Mouse (Mus musculus) midbrain, embryonic 16.5 days (tissue): ENCODE measurements at regions not wholly inside any gene's neighbourhood (a gene's known extent, or its start where the extent isn't known, plus 50 kb on each side); places are given as distances from the start of the nearest gene placed in this dataset.

ENCODE experiments used
- ATAC-seq: fragments of 200-750 bp; cut with Nextera tagmentation; 2 replicates; pipeline ENCODE4 v1.8.0; 2017; ENCODE audit warnings: moderate TSS enrichment
- H3K27ac ChIP-seq: fragments of 300-500 bp; sonication (generic); 2 replicates; pipeline ENCODE4 v1.5.1; 2014; ENCODE audit warnings: mild to moderate bottlenecking, low read length, mixed read lengths
- H3K27me3 ChIP-seq: fragments of 300-500 bp; sonication (generic); 2 replicates; pipeline ENCODE4 v1.6.1; 2014; ENCODE audit warnings: low read depth, low read length, mixed read lengths; ENCODE audit not compliant: control insufficient read depth, insufficient read depth
- H3K36me3 ChIP-seq: fragments of 300-500 bp; sonication (generic); 2 replicates; pipeline ENCODE4 v1.6.1; 2014; ENCODE audit warnings: mild to moderate bottlenecking, low read length, moderate library complexity, mixed read lengths; ENCODE audit not compliant: control insufficient read depth, insufficient read depth
- H3K4me1 ChIP-seq: fragments of 300-500 bp; sonication (generic); 2 replicates; pipeline ENCODE4 v1.6.1; 2014; ENCODE audit warnings: mild to moderate bottlenecking, low read length, mixed read lengths; ENCODE audit not compliant: control insufficient read depth, insufficient read depth
- H3K4me2 ChIP-seq: fragments of 300-500 bp; sonication (generic); 2 replicates; pipeline ENCODE4 v1.6.1; 2014; ENCODE audit warnings: mild to moderate bottlenecking, low read length, mixed read lengths
- H3K4me3 ChIP-seq: fragments of 300-500 bp; sonication (generic); 2 replicates; pipeline ENCODE4 v1.5.1; 2014; ENCODE audit warnings: low read depth, mild to moderate bottlenecking, low read length, moderate library complexity, mixed read lengths
- H3K9ac ChIP-seq: fragments of 300-500 bp; sonication (generic); 2 replicates; pipeline ENCODE4 v1.6.1; 2014; ENCODE audit warnings: low read depth, low read length, mixed read lengths
- H3K9me3 ChIP-seq: fragments of 300-500 bp; sonication (generic); replicated peaks from 2 replicates; pipeline ENCODE4 v1.6.1; 2014; ENCODE audit warnings: mild to moderate bottlenecking, low read length, mixed read lengths; ENCODE audit not compliant: control insufficient read depth, poor library complexity, severe bottlenecking
- WGBS: fragments of 180-500 bp; shearing (Covaris S2); extraction: QIAGEN DNeasy Blood & Tissue Kit; methylation state at CpG from one replicate; pipeline ENCODE4 v1.1.7; 2014; 5-methylcytosine and 5-hydroxymethylcytosine counted together

DNA sequence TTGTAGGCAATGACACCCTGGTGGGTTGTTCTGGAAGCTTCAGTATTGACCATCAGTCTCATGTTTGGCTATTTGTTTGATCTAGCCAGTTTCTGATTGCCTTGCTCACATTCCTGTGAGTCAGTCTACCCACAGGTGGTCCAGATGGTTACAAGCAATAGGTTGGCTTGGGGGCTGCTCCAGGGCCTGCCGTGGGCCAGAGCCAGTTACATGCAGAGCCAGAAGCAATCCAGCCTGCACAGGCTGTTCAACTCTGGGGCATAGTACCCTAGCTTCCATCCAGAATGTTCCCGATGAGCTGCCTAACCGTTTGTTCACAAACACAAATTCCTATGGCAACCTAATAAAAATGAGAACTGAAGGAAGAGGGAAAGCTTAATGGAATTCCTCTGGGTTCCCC is 253.2 kb upstream of the Far2 start:
- Histone ChIP-seq H3K4me1 (no peaks in the 10 kb centered on the region), H3K4me3 (no peak overlapping the region), H3K9ac (no peak overlapping the region), H3K36me3 (no peaks in the 10 kb centered on the region), H3K27ac (no peak overlapping the region), H3K4me2 (no peak overlapping the region), H3K9me3 (no peaks in the 10 kb centered on the region), H3K27me3 (no peaks in the 10 kb centered on the region)
- ATAC-seq, result no peak
- WGBS, result 29% methylated on average over 3 of the region's 3 CpGs

GRCm38 (mm10) chr6:147794351-147794750 is 252.7 kb upstream of the Far2 start:
- Histone ChIP-seq H3K4me3 (no peak overlapping the region), H3K4me2 (no peak overlapping the region), H3K9ac (no peak overlapping the region), H3K36me3 (no peaks in the 10 kb centered on the region), H3K27ac (no peak overlapping the region), H3K27me3 (no peaks in the 10 kb centered on the region), H3K9me3 (no peaks in the 10 kb centered on the region), H3K4me1 (no peaks in the 10 kb centered on the region)
- no peak for ATAC-seq
- WGBS, result 73% methylated on average over 4 of the region's 4 CpGs

DNA sequence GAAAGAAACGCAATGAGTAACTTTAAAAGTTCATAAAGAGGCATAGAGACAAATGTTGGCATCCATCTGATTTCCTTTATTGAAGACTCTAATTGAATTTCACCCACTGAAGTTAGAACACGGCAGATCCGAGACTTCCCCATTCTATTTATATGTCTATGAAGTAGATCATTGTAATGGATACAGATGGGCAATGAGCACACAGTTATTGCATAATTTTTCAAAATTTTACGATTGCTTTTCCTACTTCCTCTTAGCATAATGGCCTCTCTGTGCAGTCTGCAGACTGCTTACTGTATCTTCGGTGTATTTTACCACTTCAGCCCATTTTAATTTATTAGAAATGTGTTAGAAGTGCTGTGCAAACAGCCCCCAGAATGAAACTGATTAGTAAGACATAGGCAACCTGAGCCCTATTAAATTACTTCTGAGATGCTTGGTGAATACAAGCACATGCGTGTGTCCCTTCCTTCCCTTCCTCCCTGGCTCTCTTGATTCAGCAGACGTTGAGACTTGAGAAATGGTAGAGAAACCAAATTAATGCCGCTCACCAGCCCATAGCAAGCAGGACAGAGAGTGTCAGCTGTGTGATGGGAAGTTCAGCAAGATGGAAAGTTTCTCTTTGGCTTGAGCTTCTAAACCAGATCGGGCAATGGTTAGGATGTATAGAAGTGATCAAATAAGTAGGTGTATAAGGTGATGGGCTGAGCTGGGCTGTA is 247.9 kb upstream of the Far2 start:
- no peak for ATAC-seq
- Histone ChIP-seq H3K9ac (no peak overlapping the region), H3K27ac (no peak overlapping the region)

DNA sequence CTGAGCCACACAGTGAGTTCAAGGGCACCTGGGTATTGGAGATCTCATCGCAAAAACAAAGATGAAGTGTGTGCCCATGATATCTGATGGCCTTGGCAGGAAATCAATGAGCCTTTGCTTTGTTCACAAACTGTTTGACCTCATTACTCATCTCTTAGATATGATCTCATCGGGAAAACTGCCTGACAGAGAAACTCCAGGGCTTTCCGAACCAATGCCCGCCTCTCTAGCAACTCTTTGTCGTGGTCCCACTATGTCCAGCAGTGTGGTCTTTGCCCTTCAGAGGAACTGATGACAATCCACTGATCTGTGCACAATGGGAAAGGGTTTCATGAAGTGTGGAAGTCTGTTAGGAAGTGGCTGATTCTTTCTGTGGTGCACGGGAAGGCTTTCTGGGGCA is 247.2 kb upstream of the Far2 start:
- no peak for ATAC-seq

More for the DNA sequence above, 247.9 kb upstream of the Far2 start:
- Histone ChIP-seq H3K4me2 (no peak overlapping the region), H3K4me1 (no peaks in the 10 kb centered on the region), H3K9me3 (no peaks in the 10 kb centered on the region), H3K36me3 (no peaks in the 10 kb centered on the region), H3K4me3 (no peak overlapping the region), H3K27me3 (no peaks in the 10 kb centered on the region)
- 86% methylated on average over 9 of the region's 9 CpGs for WGBS

DNA sequence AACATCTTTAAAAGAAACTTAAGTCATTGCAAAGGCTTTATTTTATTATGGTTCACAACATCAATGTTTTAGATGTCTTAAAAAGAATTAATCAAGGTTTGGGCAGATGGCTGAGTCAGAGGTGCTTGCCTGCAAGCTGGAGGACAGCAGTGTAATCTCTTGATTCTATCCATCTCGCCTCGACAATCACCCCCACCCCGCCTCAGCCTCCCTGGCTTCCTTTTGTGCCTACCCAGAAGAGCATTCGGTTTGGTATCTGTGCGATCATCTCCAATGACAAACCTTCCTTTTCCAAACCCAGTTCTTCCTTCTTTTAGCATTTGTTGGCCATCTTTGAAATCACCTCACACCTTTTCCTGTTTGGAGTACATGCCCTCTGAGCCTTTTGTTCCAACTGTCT is 246.2 kb upstream of the Far2 start:
- Histone ChIP-seq H3K4me3 (no peak overlapping the region), H3K36me3 (no peaks in the 10 kb centered on the region), H3K27me3 (no peaks in the 10 kb centered on the region), H3K4me2 (no peak overlapping the region), H3K4me1 (no peaks in the 10 kb centered on the region), H3K9ac (no peak overlapping the region), H3K9me3 (no peaks in the 10 kb centered on the region), H3K27ac (no peak overlapping the region)
- 84% methylated on average over 5 of the region's 5 CpGs for WGBS
- no peak for ATAC-seq

More for the DNA sequence above, 247.2 kb upstream of the Far2 start:
- WGBS, result 82% methylated on average over 6 of the region's 6 CpGs
- Histone ChIP-seq H3K9me3 (no peaks in the 10 kb centered on the region), H3K27ac (no peak overlapping the region), H3K9ac (no peak overlapping the region), H3K36me3 (no peaks in the 10 kb centered on the region), H3K27me3 (no peaks in the 10 kb centered on the region), H3K4me1 (no peaks in the 10 kb centered on the region), H3K4me3 (no peak overlapping the region), H3K4me2 (no peak overlapping the region)

GRCm38 (mm10) chr6:147803893-147804292 is 243.2 kb upstream of the Far2 start:
- no peak overlapping the region for H3K4me3 ChIP-seq
- no peaks in the 10 kb centered on the region for H3K27me3 ChIP-seq
- no peak overlapping the region for H3K27ac ChIP-seq
- H3K36me3 ChIP-seq, result no peaks in the 10 kb centered on the region
- no peaks in the 10 kb centered on the region for H3K9me3 ChIP-seq
- no peak for ATAC-seq
- no peak overlapping the region for H3K4me2 ChIP-seq
- no peaks in the 10 kb centered on the region for H3K4me1 ChIP-seq
- H3K9ac ChIP-seq, result no peak overlapping the region
- WGBS, result 93% methylated on average over 2 of the region's 2 CpGs

- Histone ChIP-seq H3K9ac (no peak overlapping the region), H3K36me3 (no peaks in the 10 kb centered on the region), H3K9me3 (no peaks in the 10 kb centered on the region), H3K27ac (no peak overlapping the region), H3K4me1 (no peaks in the 10 kb centered on the region), H3K27me3 (no peaks in the 10 kb centered on the region), H3K4me2 (no peak overlapping the region), H3K4me3 (no peak overlapping the region)
- 19% methylated on average over 1 of the region's 1 CpGs for WGBS
- no peak for ATAC-seq
Measured at GRCm38 (mm10) chr6:147810710-147811109, 236.3 kb upstream of the Far2 start.

DNA sequence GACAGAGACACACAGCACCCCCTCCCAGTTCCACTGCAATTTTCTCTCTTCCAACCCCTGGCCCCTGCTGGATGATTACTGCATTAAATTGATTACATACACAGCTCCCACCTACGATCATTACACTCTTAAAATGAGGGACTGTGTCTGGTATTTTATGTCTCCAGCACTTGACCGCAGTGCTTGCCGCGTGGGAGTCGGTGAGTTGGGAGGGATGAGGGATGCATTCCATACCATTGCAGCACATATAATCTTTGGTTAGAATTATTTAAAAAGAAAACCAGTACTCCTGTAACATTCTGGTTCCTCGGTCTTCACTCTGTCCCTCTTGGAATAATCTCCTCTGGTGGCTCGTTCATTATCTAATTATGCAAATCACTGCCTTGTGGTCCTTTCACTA is 230.2 kb upstream of the Far2 start:
- 59% methylated on average over 7 of the region's 7 CpGs for WGBS
- Histone ChIP-seq H3K9me3 (no peaks in the 10 kb centered on the region), H3K27ac (no peak overlapping the region), H3K27me3 (no peaks in the 10 kb centered on the region), H3K4me2 (no peak overlapping the region), H3K9ac (no peak overlapping the region), H3K4me3 (no peak overlapping the region), H3K4me1 (no peaks in the 10 kb centered on the region), H3K36me3 (no peaks in the 10 kb centered on the region)
- no peak for ATAC-seq

- Histone ChIP-seq H3K4me2 (no peak overlapping the region), H3K4me3 (no peak overlapping the region), H3K4me1 (no peaks in the 10 kb centered on the region), H3K9ac (no peak overlapping the region), H3K27ac (no peak overlapping the region), H3K9me3 (no peaks in the 10 kb centered on the region), H3K36me3 (no peaks in the 10 kb centered on the region), H3K27me3 (no peaks in the 10 kb centered on the region)
- no peak for ATAC-seq
Measured at GRCm38 (mm10) chr6:147817262-147817661, 229.8 kb upstream of the Far2 start.
